Mouse (Mus musculus) stomach, postnatal 0 days (tissue): ENCODE results near the gene Scarf2. TPM values are rescaled to one million over a fixed set of nuclear protein-coding genes. Genes with fewer than 3 reads are reported as not detected.

ENCODE experiments used
- ATAC-seq: fragments of 200-750 bp; cut with Nextera tagmentation; 2 replicates; pipeline ENCODE4 v1.8.0; 2017; ENCODE audit not compliant: low FRiP score, low TSS enrichment
- DNase-seq: peaks from one replicate; pipeline ENCODE4 v3.0.0-alpha.2; 2016; ENCODE audit warnings: low spot score
- H3K27ac ChIP-seq: fragments of 300-500 bp; sonication (generic); replicated peaks from 2 replicates; pipeline ENCODE4 v1.5.1; 2014; ENCODE audit warnings: mild to moderate bottlenecking, control low read depth
- H3K27me3 ChIP-seq: fragments of 300-500 bp; sonication (generic); 2 replicates; pipeline ENCODE4 v1.6.1; 2014; ENCODE audit warnings: low read length; ENCODE audit not compliant: control insufficient read depth, insufficient read depth
- H3K36me3 ChIP-seq: fragments of 300-500 bp; sonication (generic); 2 replicates; pipeline ENCODE4 v1.6.1; 2014; ENCODE audit warnings: low read length, mixed read lengths; ENCODE audit not compliant: control insufficient read depth, insufficient read depth
- H3K4me1 ChIP-seq: fragments of 300-500 bp; sonication (generic); replicated peaks from 2 replicates; pipeline ENCODE4 v1.6.1; 2014; ENCODE audit warnings: antibody characterized with exemption; ENCODE audit not compliant: control insufficient read depth, insufficient read depth
- H3K4me2 ChIP-seq: fragments of 300-500 bp; sonication (generic); replicated peaks from 2 replicates; pipeline ENCODE4 v1.6.1; 2014; ENCODE audit warnings: low read depth, mild to moderate bottlenecking, control low read depth, moderate library complexity
- H3K4me3 ChIP-seq: fragments of 300-500 bp; sonication (generic); 2 replicates; pipeline ENCODE4 v1.5.1; 2014; ENCODE audit warnings: low read depth, low read length, control low read depth
- H3K9ac ChIP-seq: fragments of 300-500 bp; sonication (generic); 2 replicates; pipeline ENCODE4 v1.6.1; 2014; ENCODE audit warnings: mild to moderate bottlenecking, low read length, control low read depth, mixed read lengths
- H3K9me3 ChIP-seq: fragments of 300-500 bp; sonication (generic); 2 replicates; pipeline ENCODE4 v1.6.1; 2016; ENCODE audit warnings: low read length; ENCODE audit not compliant: control insufficient read depth
- CTCF ChIP-seq: IDR thresholded peaks from 2 replicates; pipeline ENCODE4 v1.5.1; 2016; ENCODE audit warnings: antibody characterized with exemption, low read depth, mild to moderate bottlenecking, moderate library complexity
- EP300 ChIP-seq: optimal IDR thresholded peaks from 2 replicates; pipeline ENCODE3; 2016; ENCODE audit warnings: antibody characterized with exemption
- WGBS: fragments of 180-500 bp; shearing (Covaris S2); extraction: QIAGEN DNeasy Blood & Tissue Kit; methylation state at CpG from one replicate; pipeline ENCODE4 v1.1.7; 2014; 5-methylcytosine and 5-hydroxymethylcytosine counted together
- polyA plus RNA-seq: library from polyadenylated mRNA; unstranded; fragments of >200 nt; fragmentation: Nextera tagmentation; extraction: Ambion mirVana; gene quantifications from 2 replicates; pipeline ENCODE4 v1.2.1, GENCODE M21; 2015

The Scarf2 gene
- polyA plus RNA-seq, 1 experiment from 2014 or later, result 7.8 TPM

GRCm38 (mm10) chr16:17795643-17796042 is 1.4 kb upstream of the Scarf2 start:
- DNase-seq (peak; percentile 71), ATAC-seq (peak; percentile 70)
- TF ChIP-seq EP300 (no peak), CTCF (peak; percentile 53)
- H3K4me1 ChIP-seq, result peaks cover 2% of the 10 kb centered on the region; the same call in 1 of the 2 replicates
- 67% methylated on average over 5 of the region's 5 CpGs for WGBS
- H3K36me3 ChIP-seq, result no peaks in the 10 kb centered on the region; the same call in 1 of the 2 replicates
- peaks cover 3% of the 10 kb centered on the region; the same call in 1 of the 2 replicates for H3K27me3 ChIP-seq
- no peaks in the 10 kb centered on the region for H3K9me3 ChIP-seq
- H3K4me3 ChIP-seq, result no peak overlapping the region
- H3K4me2 ChIP-seq, result no peak overlapping the region
- H3K27ac ChIP-seq, result peak overlapping the region; percentile 49; the same call in 1 of the 2 replicates
- no peak overlapping the region; the same call in 1 of the 2 replicates for H3K9ac ChIP-seq

- no peaks in the 10 kb centered on the region for H3K9me3 ChIP-seq
- H3K9ac ChIP-seq, result peak overlapping the region; percentile 83; the same call in 1 of the 2 replicates
- H3K36me3 ChIP-seq, result no peaks in the 10 kb centered on the region; the same call in 1 of the 2 replicates
- DNase-seq, result no peak
- H3K4me2 ChIP-seq, result peak overlapping the region; percentile 69
- no peak for TF ChIP-seq EP300
- TF ChIP-seq CTCF, result no peak
- H3K4me3 ChIP-seq, result peak overlapping the region; percentile 70
- ATAC-seq, result no peak
- H3K27me3 ChIP-seq, result peaks cover 3% of the 10 kb centered on the region; the same call in 1 of the 2 replicates
- H3K4me1 ChIP-seq, result peaks cover 2% of the 10 kb centered on the region; the same call in 1 of the 2 replicates
- peak overlapping the region; percentile 94 for H3K27ac ChIP-seq
These were observed 563 bp upstream of the Scarf2 start for GRCm38 (mm10) chr16:17796519-17796918.

GRCm38 (mm10) chr16:17797812-17798311 is 780 bp downstream of the Scarf2 start:
- WGBS, result 5% methylated on average over 29 of the region's 29 CpGs
- no peak for DNase-seq
- peak overlapping the region; percentile 69 for H3K4me2 ChIP-seq
- H3K9me3 ChIP-seq, result no peaks in the 10 kb centered on the region
- peak overlapping the region; percentile 94 for H3K27ac ChIP-seq
- no peaks in the 10 kb centered on the region; the same call in 1 of the 2 replicates for H3K36me3 ChIP-seq
- peaks cover 7% of the 10 kb centered on the region; the same call in 1 of the 2 replicates for H3K4me1 ChIP-seq
- ATAC-seq, result 0 out of 2 replicates have a peak, but pooled peaks have one; percentile 0
- H3K27me3 ChIP-seq, result peaks cover 3% of the 10 kb centered on the region; the same call in 1 of the 2 replicates
- H3K9ac ChIP-seq, result peak overlapping the region; percentile 83
- TF ChIP-seq CTCF (no peak), EP300 (no peak)
- H3K4me3 ChIP-seq, result peak overlapping the region; percentile 70

- peaks cover 7% of the 10 kb centered on the region; the same call in 1 of the 2 replicates for H3K4me1 ChIP-seq
- peak overlapping the region; percentile 70 for H3K4me3 ChIP-seq
- H3K4me2 ChIP-seq, result peak overlapping the region; percentile 69
- H3K27me3 ChIP-seq, result peaks cover 3% of the 10 kb centered on the region; the same call in 1 of the 2 replicates
- DNase-seq, result peak; percentile 72
- H3K9me3 ChIP-seq, result no peaks in the 10 kb centered on the region
- TF ChIP-seq EP300, result no peak
- TF ChIP-seq CTCF, result no peak
- no peaks in the 10 kb centered on the region; the same call in 1 of the 2 replicates for H3K36me3 ChIP-seq
- WGBS, result 9% methylated on average over 18 of the region's 45 CpGs
- peak overlapping the region; percentile 83 for H3K9ac ChIP-seq
- peak overlapping the region; percentile 94 for H3K27ac ChIP-seq
- peak; percentile 59; the same call in 1 of the 2 replicates for ATAC-seq
These were observed 1.5 kb downstream of the Scarf2 start for GRCm38 (mm10) chr16:17798321-17799180.

- Histone ChIP-seq H3K9me3 (no peaks in the 10 kb centered on the region), H3K4me2 (no peak overlapping the region), H3K27me3 (peaks cover 3% of the 10 kb centered on the region; the same call in 1 of the 2 replicates), H3K4me1 (peaks cover 9% of the 10 kb centered on the region), H3K36me3 (no peaks in the 10 kb centered on the region), H3K27ac (no peak overlapping the region), H3K4me3 (no peak overlapping the region), H3K9ac (no peak overlapping the region)
- DNase-seq (no peak), ATAC-seq (no peak)
- no peak for TF ChIP-seq EP300
- no peak for TF ChIP-seq CTCF
These were observed 2.5 kb downstream of the Scarf2 start for GRCm38 (mm10) chr16:17799584-17799983.
